Mouse (Mus musculus): Measurements from ENCODE around the gene Scyl1.

GRCm38 (mm10) chr19:5741641-5742240 is 29.5 kb downstream of the Scyl1 start:
- TF ChIP-seq CTCF (IDR thresholded peaks at IDR 0.05; ENCODE audit: extremely low read depth, insufficient read length, insufficient replicate concordance, low read depth, low read length) (no peak), POLR2A (IDR thresholded peaks at IDR 0.05; ENCODE audit: low read depth, low read length) (peak; percentile 18; the same call in 1 of the 2 replicates)

Data from small intestine, adult 2 months (tissue).